Comparison of ENCODE assay signal across 8 mouse cellular contexts in genomic region chr8:106135672-106136071, GRCm38 (mm10). TPM values are rescaled to one million over a fixed set of nuclear protein-coding genes. Genes with fewer than 3 reads are reported as not detected.
A peak's percentile ranks its signal among the peaks of the same experiment; 100 is the strongest.
DNase-seq lines count a peak whose midpoint lies in the region; ATAC-seq and TF ChIP-seq lines count a peak whose summit lies in the region.

No protein-coding gene starts in this region.

- H3K4me3 ChIP-seq in kidney, embryonic 14.5 days (ENCODE audit: low read length) = peak overlapping the region; percentile 55
- H3K4me3 ChIP-seq in embryonic facial prominence, embryonic 15.5 days (replicated peaks) = peak overlapping the region; percentile 54
- peak overlapping the region; percentile 46; the same call in 1 of the 2 replicates for H3K4me3 ChIP-seq in midbrain, postnatal 0 days (ENCODE audit: low read depth, low read length)

- peak overlapping the region; percentile 57 for H3K9ac ChIP-seq in kidney, embryonic 14.5 days (ENCODE audit: low read depth, low read length)
- no peak overlapping the region for H3K9ac ChIP-seq in embryonic facial prominence, embryonic 15.5 days
- no peak overlapping the region for H3K9ac ChIP-seq in midbrain, postnatal 0 days (replicated peaks; ENCODE audit: low read length, poor library complexity, severe bottlenecking)

- H3K27me3 ChIP-seq in kidney, embryonic 14.5 days (ENCODE audit: control insufficient read depth, insufficient read depth, low read length) = peaks cover 32% of the 10 kb centered on the region
- peaks cover 46% of the 10 kb centered on the region for H3K27me3 ChIP-seq in embryonic facial prominence, embryonic 15.5 days
- H3K27me3 ChIP-seq in midbrain, postnatal 0 days (ENCODE audit: insufficient read depth, low read length) = peaks cover 41% of the 10 kb centered on the region

- no peaks in the 10 kb centered on the region for H3K9me3 ChIP-seq in kidney, embryonic 14.5 days (ENCODE audit: control insufficient read depth, low read length)
- no peaks in the 10 kb centered on the region for H3K9me3 ChIP-seq in embryonic facial prominence, embryonic 15.5 days (replicated peaks)
- H3K9me3 ChIP-seq in midbrain, postnatal 0 days (ENCODE audit: low read length) = no peaks in the 10 kb centered on the region

- H3K4me2 ChIP-seq in kidney, embryonic 14.5 days (replicated peaks; ENCODE audit: low read depth, low read length) = peak overlapping the region; percentile 86
- H3K4me2 ChIP-seq in embryonic facial prominence, embryonic 15.5 days (replicated peaks) = peak overlapping the region; percentile 90
- H3K4me2 ChIP-seq in midbrain, postnatal 0 days (ENCODE audit: low read depth, low read length, poor library complexity, severe bottlenecking) = peak overlapping the region; percentile 91

- peaks cover 17% of the 10 kb centered on the region for H3K4me1 ChIP-seq in kidney, embryonic 14.5 days (ENCODE audit: control insufficient read depth, insufficient read depth, low read length)
- H3K4me1 ChIP-seq in embryonic facial prominence, embryonic 15.5 days = peaks cover 36% of the 10 kb centered on the region
- H3K4me1 ChIP-seq in midbrain, postnatal 0 days (ENCODE audit: insufficient read depth, low read length) = peaks cover 20% of the 10 kb centered on the region; the same call in 1 of the 2 replicates

- no peak for TF ChIP-seq CTCF in midbrain, postnatal 0 days (IDR thresholded peaks at IDR 0.05)

- H3K36me3 ChIP-seq in kidney, embryonic 14.5 days (ENCODE audit: control insufficient read depth, insufficient read depth, low read length) = peaks cover 18% of the 10 kb centered on the region
- H3K36me3 ChIP-seq in embryonic facial prominence, embryonic 15.5 days = peaks cover 22% of the 10 kb centered on the region
- H3K36me3 ChIP-seq in midbrain, postnatal 0 days (ENCODE audit: insufficient read depth, low read length) = peaks cover 12% of the 10 kb centered on the region

- WGBS in kidney, embryonic 14.5 days = 2% methylated on average over 19 of the region's 19 CpGs
- WGBS in embryonic facial prominence, embryonic 15.5 days = 4% methylated on average over 19 of the region's 19 CpGs
- 6% methylated on average over 16 of the region's 19 CpGs for WGBS in midbrain, postnatal 0 days

- ATAC-seq in kidney, embryonic 14.5 days (ENCODE audit: low FRiP score, low TSS enrichment) = peak; percentile 48
- no peak for ATAC-seq in embryonic facial prominence, embryonic 15.5 days (ENCODE audit: insufficient number of reproducible peaks, low FRiP score, low TSS enrichment, low read depth)
- no peak for ATAC-seq in midbrain, postnatal 0 days (ENCODE audit: low FRiP score)

- no peak for DNase-seq in kidney, adult 11 months
- DNase-seq in kidney, postnatal 36 days = peak; percentile 63 to 67
- no peak for DNase-seq in midbrain, postnatal 0 days (ENCODE audit: low spot score)
- DNase-seq in T-cell, adult 2 months (ENCODE audit: low spot score) = no peak
- no peak for DNase-seq in ovary, postnatal 10 days (ENCODE audit: low spot score)
- DNase-seq in cerebellum, postnatal 4 days (ENCODE audit: low spot score in 2 of 2) = no peak

- H3K27ac ChIP-seq in kidney, embryonic 14.5 days (ENCODE audit: low read depth, low read length) = peak overlapping the region; percentile 51
- H3K27ac ChIP-seq in embryonic facial prominence, embryonic 15.5 days (replicated peaks) = peak overlapping the region; percentile 79
- no peak overlapping the region for H3K27ac ChIP-seq in midbrain, postnatal 0 days (ENCODE audit: low read depth, low read length)

RNA-seq across cellular contexts. Expression of gene Esrp2, which starts 1.1 kb away (rescaled TPM):
- polyA plus RNA-seq in kidney, embryonic 14.5 days (2014; fragmentation: Nextera tagmentation; extraction: Ambion mirVana) = 5.6 and 9.1 TPM in 2 replicates
- polyA plus RNA-seq in embryonic facial prominence, embryonic 15.5 days (2015; fragmentation: Nextera tagmentation; extraction: Ambion mirVana) = 43.5 and 55.4 TPM in 2 replicates
- 0.77 TPM in 1 of 2 replicates, not detected in the other for total RNA-seq in midbrain, postnatal 0 days (2014; rRNA removed)
- 0.31 TPM in 1 of 2 replicates, not detected in the other for polyA plus RNA-seq in midbrain, postnatal 0 days (2015; fragmentation: Nextera tagmentation; extraction: Ambion mirVana)

RNA-seq across cellular contexts. Expression of gene Pla2g15, which starts 14.5 kb away (rescaled TPM):
- 2.7 and 6.6 TPM in 2 replicates for polyA plus RNA-seq in kidney, embryonic 14.5 days (2014; fragmentation: Nextera tagmentation; extraction: Ambion mirVana)
- 17.3 and 18.6 TPM in 2 replicates for polyA plus RNA-seq in embryonic facial prominence, embryonic 15.5 days (2015; fragmentation: Nextera tagmentation; extraction: Ambion mirVana)
- total RNA-seq in midbrain, postnatal 0 days (2014; rRNA removed) = 21.3 and 22.5 TPM in 2 replicates
- polyA plus RNA-seq in midbrain, postnatal 0 days (2015; fragmentation: Nextera tagmentation; extraction: Ambion mirVana) = 16.7 and 18.7 TPM in 2 replicates

RNA-seq across cellular contexts. Expression of gene Slc7a6, which starts 33.0 kb away (rescaled TPM):
- polyA plus RNA-seq in kidney, embryonic 14.5 days (2014; fragmentation: Nextera tagmentation; extraction: Ambion mirVana) = 87.4 and 90.3 TPM in 2 replicates
- 44.0 and 49.2 TPM in 2 replicates for polyA plus RNA-seq in embryonic facial prominence, embryonic 15.5 days (2015; fragmentation: Nextera tagmentation; extraction: Ambion mirVana)
- 37.1 and 44.3 TPM in 2 replicates for total RNA-seq in midbrain, postnatal 0 days (2014; rRNA removed)
- polyA plus RNA-seq in midbrain, postnatal 0 days (2015; fragmentation: Nextera tagmentation; extraction: Ambion mirVana) = 40.2 and 41.7 TPM in 2 replicates

Comparison
In these comparisons a context has a peak if more than half of its experiments do, and no peak if none do; other contexts are left out.
1. DNase-seq: peak in kidney, postnatal 36 days (2 of 2); none in kidney, adult 11 months (single experiment), midbrain, postnatal 0 days (single experiment), T-cell, adult 2 months (single experiment), ovary, postnatal 10 days (single experiment) and cerebellum, postnatal 4 days (0 of 2).
2. Peak in every context shown above with its lines, with median percentiles within 50 percentile points of each other: H3K4me2 ChIP-seq and H3K4me3 ChIP-seq.